ENCODE assay signal across 22 mouse cellular contexts in the genomic region with DNA sequence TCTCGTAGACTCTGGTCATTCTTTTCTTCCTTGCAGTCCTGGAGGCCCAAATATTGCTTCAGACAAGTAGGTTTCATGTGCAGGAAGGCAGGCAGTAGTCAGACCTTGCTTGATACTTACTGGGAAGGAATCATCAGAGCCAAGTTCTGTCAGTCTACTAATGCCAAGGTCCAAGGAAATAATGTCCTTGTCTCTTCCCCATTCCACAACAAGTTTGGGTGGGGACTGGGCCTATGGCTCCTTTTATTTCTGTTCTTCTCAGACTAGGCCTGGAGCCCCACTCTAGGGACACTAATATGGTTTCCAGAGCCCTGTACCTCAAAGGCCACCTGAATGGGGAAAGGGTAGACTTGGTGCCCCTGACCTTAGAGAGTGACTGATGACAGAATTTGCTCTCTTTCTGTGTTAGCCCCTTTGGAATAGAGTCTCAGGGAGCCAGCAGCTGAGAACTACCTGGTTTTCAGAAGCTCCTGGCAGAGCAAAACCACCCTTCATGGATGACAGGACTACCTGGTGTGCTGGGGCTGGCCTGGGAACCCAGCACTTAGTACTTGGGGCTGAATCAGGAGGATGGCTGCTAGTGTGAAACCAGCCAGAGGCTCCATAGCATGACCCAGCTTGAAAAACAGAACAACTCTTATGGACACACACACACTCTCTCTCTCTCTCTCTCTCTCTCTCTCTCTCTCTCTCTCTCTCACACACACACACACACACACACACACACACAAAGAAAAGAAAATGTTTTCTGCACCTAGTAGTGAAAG. TPM values are rescaled to one million over a fixed set of nuclear protein-coding genes. Genes with fewer than 3 reads are reported as not detected.
A peak's percentile ranks its signal among the peaks of the same experiment; 100 is the strongest.
DNase-seq lines count a peak whose midpoint lies in the region; ATAC-seq and TF ChIP-seq lines count a peak whose summit lies in the region.
"Had no signal": no experiment of that assay in that cellular context is flagged by ENCODE, and none has a peak within 500 bp of the region (broad histone marks: within the 10 kb centered on the region; RNA-seq: fewer than 3 reads in every experiment).

No protein-coding gene starts in this region.

- no peak for DNase-seq in hindbrain, embryonic 10.5 days (ENCODE audit: low spot score)
- DNase-seq in kidney, postnatal 0 days (ENCODE audit: low spot score) = no peak
- no peak for DNase-seq in kidney, adult 18-20 months
- no peak for DNase-seq in liver, postnatal 0 days
- DNase-seq: adrenal gland, postnatal 25 days; cerebellum, adult 8-10 months; heart, postnatal 4 days; lung, postnatal 4 days; thymus, postnatal 25 days had no signal

- no peak for TF ChIP-seq EP300 in liver, postnatal 0 days (IDR thresholded peaks at IDR 0.05; ENCODE audit: low read depth)

- peak overlapping the region; percentile 49 for H3K4me2 ChIP-seq in hindbrain, embryonic 16.5 days (ENCODE audit: low read length)
- H3K4me2 ChIP-seq in kidney, postnatal 0 days (ENCODE audit: low read length) = peak overlapping the region; percentile 96
- peak overlapping the region; percentile 100 for H3K4me2 ChIP-seq in neural tube, embryonic 12.5 days (replicated peaks)
- peak overlapping the region; percentile 87 for H3K4me2 ChIP-seq in neural tube, embryonic 15.5 days
- H3K4me2 ChIP-seq in liver, postnatal 0 days (ENCODE audit: low read depth, low read length) = no peak overlapping the region
- H3K4me2 ChIP-seq: lung, embryonic 15.5 days had no signal

- peaks cover 3% of the 10 kb centered on the region; the same call in 1 of the 2 replicates for H3K9me3 ChIP-seq in hindbrain, embryonic 16.5 days (ENCODE audit: control insufficient read depth, low read length)
- H3K9me3 ChIP-seq in hindbrain, embryonic 10.5 days = no peaks in the 10 kb centered on the region
- no peaks in the 10 kb centered on the region for H3K9me3 ChIP-seq in kidney, postnatal 0 days (replicated peaks; ENCODE audit: low read length)
- no peaks in the 10 kb centered on the region for H3K9me3 ChIP-seq in neural tube, embryonic 12.5 days
- no peaks in the 10 kb centered on the region for H3K9me3 ChIP-seq in neural tube, embryonic 15.5 days (replicated peaks)
- H3K9me3 ChIP-seq in liver, postnatal 0 days (ENCODE audit: low read length) = no peaks in the 10 kb centered on the region
- H3K9me3 ChIP-seq: heart, embryonic 10.5 days; lung, embryonic 15.5 days had no signal

- H3K27ac ChIP-seq in hindbrain, embryonic 16.5 days (ENCODE audit: low read depth, low read length) = no peak overlapping the region
- no peak overlapping the region for H3K27ac ChIP-seq in hindbrain, embryonic 10.5 days
- H3K27ac ChIP-seq in kidney, postnatal 0 days = peak overlapping the region; percentile 99
- H3K27ac ChIP-seq in neural tube, embryonic 12.5 days = peak overlapping the region; percentile 99
- H3K27ac ChIP-seq in neural tube, embryonic 15.5 days (replicated peaks) = peak overlapping the region; percentile 99
- H3K27ac ChIP-seq in liver, postnatal 0 days (ENCODE audit: low read depth) = no peak overlapping the region
- H3K27ac ChIP-seq: heart, embryonic 10.5 days; left cerebral cortex, adult 2 months; liver, embryonic 14.5 days; lung, embryonic 15.5 days had no signal

- no peak overlapping the region for H3K4me3 ChIP-seq in hindbrain, embryonic 16.5 days (ENCODE audit: low read length)
- H3K4me3 ChIP-seq in hindbrain, embryonic 10.5 days = no peak overlapping the region
- H3K4me3 ChIP-seq in kidney, postnatal 0 days (replicated peaks; ENCODE audit: low read depth, low read length) = peak overlapping the region; percentile 84
- peak overlapping the region; percentile 99 for H3K4me3 ChIP-seq in neural tube, embryonic 12.5 days
- H3K4me3 ChIP-seq in neural tube, embryonic 15.5 days (replicated peaks) = peak overlapping the region; percentile 60
- no peak overlapping the region for H3K4me3 ChIP-seq in liver, postnatal 0 days (ENCODE audit: low read depth, low read length)
- H3K4me3 ChIP-seq: heart, embryonic 10.5 days; left cerebral cortex, adult 2 months; lung, embryonic 15.5 days had no signal

- H3K27me3 ChIP-seq in hindbrain, embryonic 16.5 days (replicated peaks; ENCODE audit: control insufficient read depth, insufficient read depth, low read length) = peaks cover 57% of the 10 kb centered on the region
- peaks cover 100% of the 10 kb centered on the region for H3K27me3 ChIP-seq in hindbrain, embryonic 10.5 days (ENCODE audit: insufficient read depth, poor library complexity, severe bottlenecking)
- no peaks in the 10 kb centered on the region for H3K27me3 ChIP-seq in kidney, postnatal 0 days (ENCODE audit: insufficient read depth, low read length)
- no peaks in the 10 kb centered on the region for H3K27me3 ChIP-seq in neural tube, embryonic 12.5 days (replicated peaks)
- H3K27me3 ChIP-seq in neural tube, embryonic 15.5 days (replicated peaks) = no peaks in the 10 kb centered on the region
- peaks cover 97% of the 10 kb centered on the region for H3K27me3 ChIP-seq in liver, postnatal 0 days (ENCODE audit: insufficient read depth, low read length)

- ATAC-seq in hindbrain, embryonic 16.5 days = no peak
- ATAC-seq in kidney, postnatal 0 days (replicated peaks; ENCODE audit: low FRiP score, low read depth) = no peak
- ATAC-seq in neural tube, embryonic 12.5 days (ENCODE audit: low FRiP score, low read depth) = no peak
- no peak for ATAC-seq in neural tube, embryonic 15.5 days (ENCODE audit: low FRiP score)
- no peak for ATAC-seq in liver, postnatal 0 days
- ATAC-seq: forebrain, embryonic 14.5 days; intestine, embryonic 16.5 days had no signal

- 3% methylated on average over 1 of the region's 1 CpGs for WGBS in hindbrain, embryonic 16.5 days
- WGBS in hindbrain, embryonic 10.5 days = 5% methylated on average over 1 of the region's 1 CpGs
- WGBS in kidney, postnatal 0 days = 45% methylated on average over 1 of the region's 1 CpGs
- 11% methylated on average over 1 of the region's 1 CpGs for WGBS in neural tube, embryonic 12.5 days
- 7% methylated on average over 1 of the region's 1 CpGs for WGBS in neural tube, embryonic 15.5 days
- 23% methylated on average over 1 of the region's 1 CpGs for WGBS in liver, postnatal 0 days (ENCODE audit: insufficient replicate concordance)

- H3K36me3 ChIP-seq in hindbrain, embryonic 16.5 days (ENCODE audit: control insufficient read depth, insufficient read depth, low read length) = no peaks in the 10 kb centered on the region
- no peaks in the 10 kb centered on the region for H3K36me3 ChIP-seq in hindbrain, embryonic 10.5 days
- H3K36me3 ChIP-seq in kidney, postnatal 0 days (ENCODE audit: insufficient read depth, low read length) = no peaks in the 10 kb centered on the region
- peaks cover 3% of the 10 kb centered on the region; the same call in 1 of the 2 replicates for H3K36me3 ChIP-seq in neural tube, embryonic 12.5 days
- no peaks in the 10 kb centered on the region for H3K36me3 ChIP-seq in neural tube, embryonic 15.5 days
- no peaks in the 10 kb centered on the region for H3K36me3 ChIP-seq in liver, postnatal 0 days (replicated peaks; ENCODE audit: insufficient read depth, low read length)
- H3K36me3 ChIP-seq: heart, embryonic 10.5 days; lung, embryonic 15.5 days had no signal

- TF ChIP-seq CTCF in kidney, postnatal 0 days (IDR thresholded peaks at IDR 0.05; ENCODE audit: low read depth) = no peak
- no peak for TF ChIP-seq CTCF in liver, postnatal 0 days (IDR thresholded peaks at IDR 0.05; ENCODE audit: low read depth)

- peaks cover 2% of the 10 kb centered on the region; the same call in 1 of the 2 replicates for H3K4me1 ChIP-seq in hindbrain, embryonic 16.5 days (ENCODE audit: control insufficient read depth, insufficient read depth, low read depth, low read length)
- peaks cover 22% of the 10 kb centered on the region for H3K4me1 ChIP-seq in hindbrain, embryonic 10.5 days (replicated peaks)
- H3K4me1 ChIP-seq in kidney, postnatal 0 days (replicated peaks; ENCODE audit: insufficient read depth, low read length) = peaks cover 22% of the 10 kb centered on the region; the same call in 1 of the 2 replicates
- peaks cover 26% of the 10 kb centered on the region for H3K4me1 ChIP-seq in neural tube, embryonic 12.5 days
- H3K4me1 ChIP-seq in neural tube, embryonic 15.5 days = peaks cover 28% of the 10 kb centered on the region
- no peaks in the 10 kb centered on the region for H3K4me1 ChIP-seq in liver, postnatal 0 days (ENCODE audit: insufficient read depth)

- no peak overlapping the region for H3K9ac ChIP-seq in hindbrain, embryonic 16.5 days (ENCODE audit: low read depth, low read length)
- H3K9ac ChIP-seq in kidney, postnatal 0 days (ENCODE audit: low read depth, low read length) = peak overlapping the region; percentile 98
- peak overlapping the region; percentile 100 for H3K9ac ChIP-seq in neural tube, embryonic 12.5 days
- peak overlapping the region; percentile 83 for H3K9ac ChIP-seq in neural tube, embryonic 15.5 days (replicated peaks)
- no peak overlapping the region for H3K9ac ChIP-seq in liver, postnatal 0 days (replicated peaks)
- H3K9ac ChIP-seq: liver, embryonic 14.5 days; lung, embryonic 15.5 days had no signal

RNA-seq across cellular contexts. Expression of gene Hoxb7, which starts 2.2 kb away (rescaled TPM):
- polyA plus RNA-seq in hindbrain, embryonic 16.5 days (2015; fragmentation: Nextera tagmentation; extraction: Ambion mirVana) = 29.3 and 33.1 TPM in 2 replicates
- polyA plus RNA-seq in hindbrain, embryonic 10.5 days (2016; fragmentation: Nextera tagmentation; extraction: Ambion mirVana) = not detected in 2 replicates
- polyA plus RNA-seq in kidney, postnatal 0 days (2015; fragmentation: Nextera tagmentation; extraction: Ambion mirVana) = 56.1 and 58.9 TPM in 2 replicates
- polyA plus RNA-seq in neural tube, embryonic 12.5 days (2016; fragmentation: Nextera tagmentation; extraction: Ambion mirVana) = 97.1 and 101 TPM in 2 replicates
- 101 and 115 TPM in 2 replicates for polyA plus RNA-seq in neural tube, embryonic 15.5 days (2015; fragmentation: Nextera tagmentation; extraction: Ambion mirVana)
- 0.27 and 0.51 TPM in 2 replicates for polyA plus RNA-seq in liver, postnatal 0 days (2015; fragmentation: Nextera tagmentation; extraction: Ambion mirVana)
- polyA plus RNA-seq: forebrain, embryonic 14.5 days; frontal cortex, adult 2 months; midbrain, postnatal 0 days had no signal

RNA-seq across cellular contexts. Expression of gene Hoxb6, which starts 3.6 kb away (rescaled TPM):
- polyA plus RNA-seq in hindbrain, embryonic 16.5 days (2015; fragmentation: Nextera tagmentation; extraction: Ambion mirVana) = 49.9 and 53.3 TPM in 2 replicates
- 0.31 TPM in 1 of 2 replicates, not detected in the other for polyA plus RNA-seq in hindbrain, embryonic 10.5 days (2016; fragmentation: Nextera tagmentation; extraction: Ambion mirVana)
- polyA plus RNA-seq in kidney, postnatal 0 days (2015; fragmentation: Nextera tagmentation; extraction: Ambion mirVana) = 45.0 and 47.8 TPM in 2 replicates
- 145 and 151 TPM in 2 replicates for polyA plus RNA-seq in neural tube, embryonic 12.5 days (2016; fragmentation: Nextera tagmentation; extraction: Ambion mirVana)
- 109 and 135 TPM in 2 replicates for polyA plus RNA-seq in neural tube, embryonic 15.5 days (2015; fragmentation: Nextera tagmentation; extraction: Ambion mirVana)
- not detected in 2 replicates for polyA plus RNA-seq in liver, postnatal 0 days (2015; fragmentation: Nextera tagmentation; extraction: Ambion mirVana)
- polyA plus RNA-seq: forebrain, embryonic 14.5 days; frontal cortex, adult 2 months; heart, embryonic 16.5 days; midbrain, postnatal 0 days had no signal

RNA-seq across cellular contexts. Expression of gene Hoxb8, which starts 6.9 kb away (rescaled TPM):
- polyA plus RNA-seq in hindbrain, embryonic 16.5 days (2015; fragmentation: Nextera tagmentation; extraction: Ambion mirVana) = 15.1 and 15.9 TPM in 2 replicates
- 0.08 TPM in 1 of 2 replicates, not detected in the other for polyA plus RNA-seq in hindbrain, embryonic 10.5 days (2016; fragmentation: Nextera tagmentation; extraction: Ambion mirVana)
- polyA plus RNA-seq in kidney, postnatal 0 days (2015; fragmentation: Nextera tagmentation; extraction: Ambion mirVana) = 8.7 and 12.2 TPM in 2 replicates
- 35.7 and 53.3 TPM in 2 replicates for polyA plus RNA-seq in neural tube, embryonic 12.5 days (2016; fragmentation: Nextera tagmentation; extraction: Ambion mirVana)
- 63.1 and 71.8 TPM in 2 replicates for polyA plus RNA-seq in neural tube, embryonic 15.5 days (2015; fragmentation: Nextera tagmentation; extraction: Ambion mirVana)
- polyA plus RNA-seq in liver, postnatal 0 days (2015; fragmentation: Nextera tagmentation; extraction: Ambion mirVana) = not detected in 2 replicates
- polyA plus RNA-seq: embryonic facial prominence, embryonic 14.5 days; forebrain, embryonic 14.5 days; frontal cortex, adult 2 months; heart, embryonic 16.5 days; midbrain, postnatal 0 days had no signal

RNA-seq across cellular contexts. Expression of gene Hoxb5, which starts 14.5 kb away (rescaled TPM):
- polyA plus RNA-seq in hindbrain, embryonic 16.5 days (2015; fragmentation: Nextera tagmentation; extraction: Ambion mirVana) = 120 and 133 TPM in 2 replicates
- polyA plus RNA-seq in hindbrain, embryonic 10.5 days (2016; fragmentation: Nextera tagmentation; extraction: Ambion mirVana) = 0.14 and 6.3 TPM in 2 replicates
- polyA plus RNA-seq in kidney, postnatal 0 days (2015; fragmentation: Nextera tagmentation; extraction: Ambion mirVana) = 10.2 and 12.9 TPM in 2 replicates
- polyA plus RNA-seq in neural tube, embryonic 12.5 days (2016; fragmentation: Nextera tagmentation; extraction: Ambion mirVana) = 79.2 and 94.7 TPM in 2 replicates
- 39.5 and 106 TPM in 2 replicates for polyA plus RNA-seq in neural tube, embryonic 15.5 days (2015; fragmentation: Nextera tagmentation; extraction: Ambion mirVana)
- polyA plus RNA-seq in liver, postnatal 0 days (2015; fragmentation: Nextera tagmentation; extraction: Ambion mirVana) = 0.75 and 0.91 TPM in 2 replicates
- polyA plus RNA-seq: forebrain, embryonic 14.5 days; frontal cortex, adult 2 months; midbrain, postnatal 0 days had no signal

RNA-seq across cellular contexts. Expression of gene Hoxb9, which starts 17.4 kb away (rescaled TPM):
- 1.4 and 5.2 TPM in 2 replicates for polyA plus RNA-seq in hindbrain, embryonic 16.5 days (2015; fragmentation: Nextera tagmentation; extraction: Ambion mirVana)
- not detected in 2 replicates for polyA plus RNA-seq in hindbrain, embryonic 10.5 days (2016; fragmentation: Nextera tagmentation; extraction: Ambion mirVana)
- polyA plus RNA-seq in kidney, postnatal 0 days (2015; fragmentation: Nextera tagmentation; extraction: Ambion mirVana) = 22.6 and 23.1 TPM in 2 replicates
- 76.1 and 90.5 TPM in 2 replicates for polyA plus RNA-seq in neural tube, embryonic 12.5 days (2016; fragmentation: Nextera tagmentation; extraction: Ambion mirVana)
- 55.7 and 57.5 TPM in 2 replicates for polyA plus RNA-seq in neural tube, embryonic 15.5 days (2015; fragmentation: Nextera tagmentation; extraction: Ambion mirVana)
- not detected in 2 replicates for polyA plus RNA-seq in liver, postnatal 0 days (2015; fragmentation: Nextera tagmentation; extraction: Ambion mirVana)
- polyA plus RNA-seq: forebrain, embryonic 14.5 days; frontal cortex, adult 2 months; heart, embryonic 16.5 days; midbrain, postnatal 0 days had no signal

Comparison
In these comparisons a context has a peak if more than half of its experiments do, and no peak if none do; other contexts are left out.
1. RNA of gene Hoxb7, which starts 2.2 kb away (polyA plus RNA-seq): 101 to 115 TPM in neural tube, embryonic 15.5 days, 97.1 to 101 TPM in neural tube, embryonic 12.5 days, 56.1 to 58.9 TPM in kidney, postnatal 0 days and 29.3 to 33.1 TPM in hindbrain, embryonic 16.5 days; 0.27 to 0.51 TPM in liver, postnatal 0 days and not detected in hindbrain, embryonic 10.5 days; every median in the first group is over 10 times any median in the second.
2. RNA of gene Hoxb6, which starts 3.6 kb away (polyA plus RNA-seq): 145 to 151 TPM in neural tube, embryonic 12.5 days, 109 to 135 TPM in neural tube, embryonic 15.5 days, 49.9 to 53.3 TPM in hindbrain, embryonic 16.5 days and 45.0 to 47.8 TPM in kidney, postnatal 0 days; 0.31 TPM in hindbrain, embryonic 10.5 days and not detected in liver, postnatal 0 days; every median in the first group is over 10 times any median in the second.
3. H3K27ac ChIP-seq: peak in kidney, postnatal 0 days (single experiment), neural tube, embryonic 12.5 days (single experiment) and neural tube, embryonic 15.5 days (single experiment); none in hindbrain, embryonic 16.5 days (single experiment), hindbrain, embryonic 10.5 days (single experiment) and liver, postnatal 0 days (single experiment).
4. H3K4me3 ChIP-seq: peak in kidney, postnatal 0 days (single experiment), neural tube, embryonic 12.5 days (single experiment) and neural tube, embryonic 15.5 days (single experiment); none in hindbrain, embryonic 16.5 days (single experiment), hindbrain, embryonic 10.5 days (single experiment) and liver, postnatal 0 days (single experiment).
5. H3K9ac ChIP-seq: peak in kidney, postnatal 0 days (single experiment), neural tube, embryonic 12.5 days (single experiment) and neural tube, embryonic 15.5 days (single experiment); none in hindbrain, embryonic 16.5 days (single experiment) and liver, postnatal 0 days (single experiment).